Mouse (Mus musculus) C2C12 (cell line): ENCODE results near the gene Fbrsl1.

Experiments used
- CEBPB ChIP-seq: IDR thresholded peaks from one replicate; pipeline ENCODE4 v1.6.1; 2011; ENCODE audit warnings: low read depth, mild to moderate bottlenecking, control low read depth, moderate library complexity
- CTCF ChIP-seq: IDR thresholded peaks from one replicate; pipeline ENCODE4 v1.5.1; 2011; ENCODE audit not compliant: control insufficient read depth, insufficient read depth, insufficient read length
- MAX ChIP-seq: IDR thresholded peaks from one replicate; pipeline ENCODE4 v1.6.1; 2011; ENCODE audit warnings: mild to moderate bottlenecking, control low read depth
- MYOD1 ChIP-seq: IDR thresholded peaks from one replicate; pipeline ENCODE4 v1.6.1; 2011; ENCODE audit warnings: low read depth; ENCODE audit not compliant: control insufficient read depth, insufficient read length
- MYOG ChIP-seq: IDR thresholded peaks from one replicate; pipeline ENCODE4 v1.6.1; 2011; ENCODE audit not compliant: control insufficient read depth, insufficient read length; ENCODE audit errors: extremely low read depth
- USF1 ChIP-seq: IDR thresholded peaks from one replicate; pipeline ENCODE4 v1.6.1; 2011; ENCODE audit warnings: low read depth, mild to moderate bottlenecking, control low read depth, moderate library complexity

- TF ChIP-seq CTCF (no peak), CEBPB (no peak), USF1 (no peak), MAX (no peak), MYOG (no peak), MYOD1 (no peak)
Observed at GRCm38 (mm10) chr5:110462646-110463045, 14.3 kb upstream of the Fbrsl1 start.
